Mouse (Mus musculus) spleen, postnatal 4 days (tissue): ENCODE data around the gene Gpc4.

Experiments used
- DNase-seq, 2 experiments: peaks; one replicate each; pipeline ENCODE4 v3.0.0; 2022; ENCODE audit warnings: low spot score in 2 of 2

The Gpc4 gene

DNA sequence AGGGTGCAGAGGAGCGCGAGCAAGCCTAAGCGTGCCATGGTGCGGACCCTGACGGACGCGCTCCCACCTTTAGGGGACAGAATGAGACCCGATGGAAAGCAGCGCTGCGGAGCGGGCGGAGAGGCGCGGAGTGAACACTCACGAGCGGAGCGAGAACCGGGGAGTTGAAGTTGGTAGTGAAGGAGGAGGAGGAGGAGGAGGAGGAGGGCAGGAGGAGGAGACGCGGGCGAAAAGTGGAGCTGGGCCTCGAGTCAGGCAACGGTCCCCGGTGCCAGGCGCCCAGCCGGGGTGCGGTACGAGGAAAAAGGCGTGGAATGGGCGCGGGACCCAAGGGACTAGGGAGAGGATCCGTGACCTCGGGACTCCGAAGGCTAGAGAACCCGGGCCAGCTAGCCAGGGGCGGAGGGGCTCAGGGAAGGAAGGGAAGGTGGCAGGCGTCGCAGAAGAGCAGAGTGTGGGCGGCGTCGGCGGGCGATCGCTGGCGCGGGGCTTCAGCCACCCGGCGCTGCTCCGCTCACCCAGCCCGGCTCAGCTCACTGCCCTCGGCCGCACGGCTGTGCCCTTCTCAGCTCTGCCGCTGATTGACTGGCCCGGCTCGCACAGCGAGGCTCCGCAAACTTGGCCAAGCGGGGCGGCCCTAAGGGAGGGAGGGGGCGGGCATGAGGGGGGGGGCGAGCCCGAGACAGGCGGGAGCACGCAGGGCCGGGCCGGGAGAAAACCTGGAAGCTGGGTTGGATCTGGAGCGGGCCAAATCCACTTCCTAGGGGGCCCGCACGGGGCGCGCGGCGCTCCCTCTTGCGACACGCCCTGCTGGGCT is at the start of gene Gpc4:
Gpc4 (minus strand) TSS at position 515 of the 817 bp plus-strand sequence.
- peak; percentile 54 to 71 for DNase-seq

- DNase-seq: no peak
These were observed 47.8 kb upstream of the Gpc4 start for GRCm38 (mm10) chrX:52212846-52213245.

- DNase-seq: no peak
These were observed 34.8 kb upstream of the Gpc4 start for GRCm38 (mm10) chrX:52199836-52200235.

DNA sequence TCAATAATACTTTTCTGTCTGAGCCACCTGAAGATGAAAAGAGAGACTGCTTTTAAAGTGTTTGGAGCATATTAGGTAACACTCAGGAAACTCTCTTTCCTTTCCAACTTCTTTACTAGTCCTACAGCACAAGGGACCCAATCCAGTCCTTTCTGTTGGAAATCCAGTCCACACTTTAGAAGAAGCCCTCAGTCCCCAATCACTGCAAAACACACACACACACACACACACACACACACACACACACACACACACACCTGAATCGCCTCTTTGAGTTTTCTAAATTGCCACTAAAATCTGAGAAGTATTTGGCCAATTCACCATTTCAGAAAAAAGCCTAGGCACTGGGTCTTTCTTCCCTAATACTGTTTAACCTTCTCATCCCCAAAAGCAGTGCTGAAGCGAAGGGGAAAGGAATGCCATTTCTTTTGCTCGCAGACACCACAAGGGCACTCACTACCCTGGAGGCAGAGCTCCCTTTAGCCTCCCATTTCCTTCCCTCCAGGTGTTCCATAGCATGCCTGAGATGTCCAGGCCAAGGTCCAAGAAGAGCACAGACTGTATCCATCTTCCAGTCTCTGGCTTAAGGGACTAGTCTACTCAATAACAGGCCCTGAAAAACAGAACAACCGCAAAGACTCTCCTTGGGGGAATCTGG is 28.4 kb upstream of the Gpc4 start:
- no peak for DNase-seq

DNA sequence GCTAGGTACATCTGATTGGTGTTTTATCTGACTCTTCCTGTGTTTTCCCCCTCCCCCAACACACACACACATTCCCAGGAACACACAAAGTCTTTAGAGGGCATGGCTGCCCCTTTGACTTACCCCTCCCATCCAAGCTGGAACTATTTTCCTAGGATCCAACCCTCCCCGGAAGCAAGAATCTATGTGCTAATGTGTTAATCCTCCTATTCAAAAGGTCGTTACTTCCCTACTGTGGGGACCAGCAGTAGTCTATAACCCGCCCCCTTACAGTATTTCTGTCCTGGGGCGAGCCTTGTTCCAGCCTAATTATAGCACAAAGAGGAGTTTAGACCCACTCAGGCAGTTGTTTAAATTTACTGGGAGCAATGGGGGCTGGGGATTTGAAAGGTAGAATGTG is 24.0 kb upstream of the Gpc4 start:
- DNase-seq: no peak

GRCm38 (mm10) chrX:52183551-52184442 is 18.7 kb upstream of the Gpc4 start:
- DNase-seq: no peak

DNA sequence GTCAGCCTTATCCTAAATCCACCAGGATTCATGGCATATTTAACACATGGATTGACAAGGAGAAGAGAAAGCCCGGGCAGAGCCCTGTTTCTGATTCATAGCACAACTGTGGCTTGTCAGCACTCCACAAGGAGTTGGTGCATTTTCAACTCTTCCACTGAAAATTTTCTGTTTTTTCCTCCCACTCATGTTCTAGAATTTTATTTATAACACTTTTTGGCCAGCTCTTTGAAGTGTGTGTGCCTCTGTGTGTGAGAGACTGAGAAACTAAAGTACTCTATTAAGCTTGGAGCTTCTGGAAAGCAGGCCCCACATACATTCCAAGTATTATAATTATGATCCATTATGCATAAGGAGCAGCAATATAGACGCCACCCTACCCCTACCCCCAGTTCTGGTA is 16.3 kb upstream of the Gpc4 start:
- DNase-seq: no peak

DNA sequence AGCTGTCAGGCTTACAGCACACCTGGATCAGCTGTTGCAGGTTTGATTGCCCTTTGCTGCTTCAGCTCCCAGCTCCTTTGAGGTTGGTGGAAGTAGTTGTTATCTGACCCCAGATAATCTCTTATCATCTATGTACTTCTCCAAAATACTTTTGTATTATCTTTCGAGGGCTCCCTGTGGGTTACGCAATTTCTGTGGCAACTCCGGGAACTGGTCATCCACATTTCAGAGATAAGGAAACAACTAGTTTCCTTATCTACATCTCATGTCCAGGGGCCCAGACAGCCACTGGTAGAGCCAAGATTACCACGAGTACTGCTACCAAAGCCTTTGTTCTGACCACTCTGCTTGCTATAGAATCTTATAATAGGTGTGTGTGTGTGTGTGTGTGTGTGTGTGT is 12.0 kb upstream of the Gpc4 start:
- no peak for DNase-seq

GRCm38 (mm10) chrX:52167519-52168244 is 2.6 kb upstream of the Gpc4 start:
- no peak for DNase-seq

GRCm38 (mm10) chrX:52165555-52165938 is 495 bp upstream of the Gpc4 start:
- no peak for DNase-seq

DNA sequence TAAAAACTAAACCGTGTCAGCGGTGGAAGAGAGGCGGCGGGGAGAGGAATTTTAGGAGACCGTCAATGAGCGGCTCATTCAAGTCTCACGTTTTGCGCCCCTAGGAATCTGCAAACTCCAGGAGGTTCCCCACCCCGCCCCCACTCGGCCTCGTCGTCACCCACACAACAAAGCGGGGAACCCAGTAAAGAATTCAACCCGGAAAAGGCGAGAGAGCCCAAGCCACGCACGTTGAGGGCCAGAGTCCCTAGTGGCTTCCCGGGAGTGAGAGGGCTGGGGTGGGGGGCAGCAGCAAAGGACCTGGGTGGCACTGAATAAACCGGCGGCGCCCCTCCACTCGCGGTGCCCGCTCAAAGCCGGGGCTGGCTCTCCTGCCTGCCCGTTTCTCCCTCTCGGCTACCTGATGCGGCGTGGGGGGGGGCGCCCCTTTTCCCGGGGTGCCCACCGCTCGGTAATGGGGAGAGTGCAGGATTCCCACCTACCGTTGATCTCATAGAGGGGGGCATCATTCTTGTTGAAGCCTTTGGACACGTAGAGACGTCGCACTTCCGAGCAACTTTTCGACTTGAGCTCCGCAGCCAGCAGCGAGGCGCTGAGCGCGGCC is 816 bp downstream of the Gpc4 start:
- peak in 1 of 2 experiments; percentile 62 for DNase-seq

GRCm38 (mm10) chrX:52163418-52164133 is 1.5 kb downstream of the Gpc4 start:
- DNase-seq: no peak

GRCm38 (mm10) chrX:52162756-52163155 is 2.3 kb downstream of the Gpc4 start:
- DNase-seq: no peak

DNA sequence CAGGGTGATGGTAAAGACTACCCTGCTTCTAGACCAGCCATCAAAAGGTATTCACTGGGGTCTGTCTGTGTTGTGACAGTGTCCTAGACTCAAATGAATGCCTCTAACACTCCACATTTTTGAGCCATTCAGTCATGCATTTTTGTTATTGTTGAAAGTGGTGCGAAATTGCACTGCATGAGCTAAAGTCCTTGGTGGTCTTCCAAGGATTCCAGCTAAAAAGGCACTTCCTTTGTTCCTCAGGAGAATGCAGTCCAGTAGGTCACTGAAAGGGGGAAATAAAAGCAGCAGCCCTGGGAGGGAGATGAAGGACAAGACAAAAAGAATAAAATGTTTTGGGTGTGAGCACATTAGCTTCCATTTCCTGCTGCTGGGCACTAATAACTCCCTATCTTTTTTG is 2.8 kb downstream of the Gpc4 start:
- DNase-seq: no peak

DNA sequence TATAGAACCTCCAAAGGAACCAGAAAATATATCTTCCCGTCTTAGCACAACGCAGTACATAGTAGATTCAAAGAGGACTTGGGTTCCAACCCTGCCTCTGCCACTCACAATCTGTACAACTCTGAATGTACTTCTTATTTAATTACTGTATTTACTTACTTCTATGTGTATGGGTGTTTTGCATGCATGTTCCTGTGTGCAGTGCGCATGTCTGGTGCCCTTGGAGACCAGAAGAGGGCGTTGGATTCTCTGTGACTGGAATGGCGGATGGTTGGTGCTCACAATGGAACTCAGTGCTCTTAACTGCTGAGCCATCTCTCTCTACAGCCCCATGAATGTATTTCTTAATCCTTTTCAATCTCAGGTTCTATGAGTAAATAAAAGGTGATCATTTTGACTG is 5.4 kb downstream of the Gpc4 start:
- DNase-seq: no peak

DNA sequence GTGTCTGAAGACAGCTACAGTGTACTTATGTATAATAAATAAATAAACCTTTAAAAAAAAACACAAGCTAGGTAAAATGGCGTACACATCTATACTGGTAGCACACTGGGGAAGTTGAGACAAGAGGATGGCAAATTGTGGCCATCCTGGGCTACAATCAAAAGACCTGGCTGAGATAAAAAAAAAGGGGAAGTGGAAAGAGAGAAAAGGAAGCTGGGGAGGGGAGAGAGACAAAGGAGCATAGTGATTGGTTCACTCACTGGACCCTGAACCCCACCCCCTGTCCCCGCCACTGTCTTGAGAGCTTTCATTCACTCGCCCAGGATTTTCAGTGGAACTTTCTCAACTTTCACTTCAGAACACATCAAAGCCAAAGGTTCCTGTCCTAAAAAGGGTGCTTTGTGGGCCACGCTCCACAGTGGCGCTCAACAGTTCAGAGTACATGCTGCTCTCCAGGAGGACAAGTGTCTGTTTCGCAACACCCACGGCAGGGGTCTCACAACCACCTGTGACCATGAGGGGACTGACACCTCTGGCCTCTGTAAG is 9.6 kb downstream of the Gpc4 start:
- DNase-seq: no peak

GRCm38 (mm10) chrX:52154821-52155220 is 10.2 kb downstream of the Gpc4 start:
- no peak for DNase-seq

- no peak for DNase-seq
These were observed 11.6 kb downstream of the Gpc4 start for GRCm38 (mm10) chrX:52153451-52153850.

- DNase-seq: no peak
These were observed 12.1 kb downstream of the Gpc4 start for GRCm38 (mm10) chrX:52152961-52153360.

- DNase-seq: no peak
These were observed 13.5 kb downstream of the Gpc4 start for GRCm38 (mm10) chrX:52151555-52151954.
